ENCODE assay signal across 17 mouse cellular contexts in genomic region chr13:88564978-88565377, GRCm38 (mm10).
"Had no signal": no experiment of that assay in that cellular context is flagged by ENCODE, and none has a peak within 500 bp of the region (broad histone marks: within the 10 kb centered on the region; RNA-seq: fewer than 3 reads in every experiment).

No protein-coding gene starts in this region.

- H3K4me3 ChIP-seq: lung, embryonic 15.5 days; megakaryocyte, embryonic 14.5 days; midbrain, embryonic 13.5 days; midbrain, embryonic 15.5 days; neural tube, embryonic 12.5 days; stomach, embryonic 15.5 days had no signal

- H3K36me3 ChIP-seq: lung, embryonic 15.5 days; midbrain, embryonic 13.5 days; midbrain, embryonic 15.5 days; neural tube, embryonic 12.5 days; stomach, embryonic 15.5 days had no signal

- H3K4me2 ChIP-seq: lung, embryonic 15.5 days; midbrain, embryonic 11.5 days; midbrain, embryonic 13.5 days; midbrain, embryonic 15.5 days; neural tube, embryonic 12.5 days; stomach, embryonic 15.5 days had no signal

- ATAC-seq: lung, postnatal 0 days; midbrain, embryonic 13.5 days; midbrain, embryonic 15.5 days had no signal

- H3K9ac ChIP-seq: lung, embryonic 15.5 days; midbrain, embryonic 13.5 days; midbrain, embryonic 15.5 days; neural tube, embryonic 12.5 days; stomach, embryonic 15.5 days had no signal

- H3K27me3 ChIP-seq: lung, embryonic 15.5 days; megakaryocyte, embryonic 14.5 days; midbrain, embryonic 13.5 days; midbrain, embryonic 15.5 days; neural tube, embryonic 12.5 days; stomach, embryonic 15.5 days had no signal

- H3K4me1 ChIP-seq: lung, embryonic 15.5 days; megakaryocyte, embryonic 14.5 days; midbrain, embryonic 13.5 days; midbrain, embryonic 15.5 days; neural tube, embryonic 12.5 days; stomach, embryonic 15.5 days had no signal

- DNase-seq: lung, adult 2 months; lung, postnatal 14 days; lung, postnatal 36 days; right cerebral cortex, postnatal 14 days; thymus, adult 2 months; thymus, postnatal 25 days; thymus, postnatal 4 days had no signal

- H3K27ac ChIP-seq: lung, embryonic 15.5 days; macrophage; midbrain, embryonic 13.5 days; midbrain, embryonic 15.5 days; neural tube, embryonic 12.5 days; stomach, embryonic 15.5 days; stomach, postnatal 0 days had no signal

- H3K9me3 ChIP-seq: lung, embryonic 15.5 days; midbrain, embryonic 13.5 days; midbrain, embryonic 15.5 days; neural tube, embryonic 12.5 days; stomach, embryonic 15.5 days had no signal
